Mouse (Mus musculus) kidney, adult 9 months (tissue): ENCODE data around the gene Arid2.
"Not testable (repeated sequence)": the region's sequence is repeated elsewhere in the genome, so short reads cannot be mapped to it uniquely, and the experiment has no call there.

Source experiments
- DNase-seq: peaks from one replicate; pipeline ENCODE4 v3.0.0; 2022

The Arid2 gene

GRCm38 (mm10) chr15:96286015-96286934, 1.0 kb upstream of the Arid2 start:
- DNase-seq: peak; percentile 97

DNA sequence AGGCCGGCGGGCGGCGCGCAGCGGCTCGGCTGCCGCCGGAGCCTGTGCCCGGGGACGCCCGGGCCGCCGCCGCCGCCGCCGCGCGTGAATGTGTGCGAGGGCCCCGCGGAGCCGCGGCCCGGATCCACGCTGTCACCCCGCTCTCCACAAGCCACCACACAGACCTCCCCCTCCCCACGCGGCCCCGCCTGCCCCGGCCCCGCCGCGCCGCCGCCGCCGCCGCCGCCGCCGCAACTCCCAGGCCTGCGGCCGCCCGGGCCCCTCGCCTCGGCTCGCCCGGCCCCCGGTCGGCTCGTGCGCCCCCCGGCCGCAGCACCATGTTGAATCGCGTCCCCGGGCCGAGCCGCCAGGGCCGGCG, 404 bp upstream of the Arid2 start:
- no peak for DNase-seq

DNA sequence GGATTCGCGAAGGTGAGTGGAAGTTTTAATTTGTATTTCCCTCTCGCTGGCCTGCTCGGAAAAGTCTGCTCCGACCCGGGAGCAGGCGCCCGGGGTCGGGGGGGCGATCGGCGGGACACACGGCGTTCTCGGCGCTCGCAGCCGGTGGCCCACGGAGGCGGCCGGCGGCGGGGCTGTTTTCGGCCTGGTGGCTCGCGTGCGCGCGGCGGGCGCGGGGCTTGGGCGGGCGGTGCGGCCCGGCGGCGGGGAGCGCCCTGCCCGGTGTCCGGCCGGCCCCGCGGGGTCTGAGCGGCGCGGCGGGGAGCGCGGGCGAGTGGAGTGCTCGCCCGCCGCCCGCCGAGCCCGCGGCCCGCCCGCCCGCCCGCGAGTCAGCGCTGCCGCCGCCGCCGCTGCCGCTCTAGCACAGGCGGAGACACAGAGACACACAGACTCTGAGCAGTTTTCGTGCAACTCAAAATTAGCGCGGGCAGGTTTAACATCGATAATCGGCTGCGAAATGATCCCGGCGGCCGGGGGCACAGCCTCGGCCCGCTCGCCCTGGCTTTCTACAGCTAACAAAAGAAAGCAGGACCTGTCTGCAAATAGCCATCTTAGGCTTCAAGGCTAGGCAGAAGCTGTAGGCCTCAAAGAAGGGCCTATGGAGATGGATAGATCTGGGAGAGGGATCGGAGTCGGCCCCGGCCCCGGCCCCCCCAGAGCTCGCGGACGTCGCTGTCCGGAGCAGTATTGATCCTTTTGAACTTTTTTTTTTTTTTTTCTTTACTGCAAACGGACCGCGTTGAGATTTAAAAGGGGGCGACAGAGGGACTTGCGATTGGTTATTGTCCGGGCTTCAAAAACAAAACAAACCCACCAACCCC, 888 bp downstream of the Arid2 start:
- peak; percentile 60 for DNase-seq

DNA sequence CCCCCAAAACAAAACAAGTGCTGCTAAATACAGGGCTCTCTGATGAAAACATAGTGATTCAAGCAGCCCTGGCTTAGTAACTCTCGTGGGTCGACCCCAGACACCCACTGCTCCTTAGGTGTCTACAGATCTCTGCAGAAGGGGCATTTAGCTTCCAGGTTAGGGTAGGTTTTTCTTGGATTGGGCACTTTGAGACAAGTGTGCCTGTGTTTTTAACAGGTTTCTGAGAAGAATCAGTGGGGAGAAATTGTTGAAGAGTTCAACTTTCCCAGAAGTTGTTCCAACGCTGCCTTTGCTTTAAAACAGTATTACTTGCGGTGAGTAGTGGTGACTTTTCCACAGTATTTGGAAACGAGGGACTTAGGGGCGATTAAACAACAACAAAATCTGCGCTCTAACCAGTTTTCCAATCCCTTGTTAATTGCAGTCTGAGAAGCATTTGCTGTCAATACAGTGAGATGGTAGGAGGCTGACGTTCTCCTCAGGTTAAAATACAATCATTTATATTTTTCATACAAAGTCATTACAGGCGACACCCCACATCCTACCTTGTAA, 1.6 kb downstream of the Arid2 start:
- no peak for DNase-seq

GRCm38 (mm10) chr15:96290001-96290400, 2.7 kb downstream of the Arid2 start:
- DNase-seq: no peak

- no peak for DNase-seq
These were observed 6.1 kb downstream of the Arid2 start for GRCm38 (mm10) chr15:96293444-96293843.

- no peak for DNase-seq
These were observed 9.8 kb downstream of the Arid2 start for GRCm38 (mm10) chr15:96297078-96297590.

- no peak for DNase-seq
These were observed 10.4 kb downstream of the Arid2 start for GRCm38 (mm10) chr15:96297623-96298188.

GRCm38 (mm10) chr15:96309310-96309709, 22.0 kb downstream of the Arid2 start:
- no peak for DNase-seq

GRCm38 (mm10) chr15:96312902-96313301, 25.6 kb downstream of the Arid2 start:
- DNase-seq: no peak

DNA sequence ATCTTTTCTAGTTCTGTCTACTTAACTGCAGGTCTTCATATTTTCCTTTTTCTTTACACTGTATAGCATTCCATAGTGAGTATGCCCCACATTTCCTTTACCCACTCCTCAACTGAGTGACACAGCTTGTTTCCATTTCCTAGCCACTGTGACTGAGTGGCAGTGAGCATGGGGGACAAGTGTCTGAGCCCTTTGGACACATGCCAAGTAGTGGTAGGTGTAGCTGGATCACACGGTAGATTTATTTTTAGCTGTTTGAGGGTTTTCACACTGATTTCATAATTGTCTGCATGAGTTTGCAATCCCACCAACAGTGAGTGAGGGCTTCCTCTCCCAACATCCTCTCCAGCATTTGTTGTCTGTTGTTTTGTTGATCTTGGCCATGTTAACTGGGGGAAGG, 28.3 kb downstream of the Arid2 start:
- DNase-seq: no peak

GRCm38 (mm10) chr15:96319335-96319734, 32.0 kb downstream of the Arid2 start:
- no peak for DNase-seq

DNA sequence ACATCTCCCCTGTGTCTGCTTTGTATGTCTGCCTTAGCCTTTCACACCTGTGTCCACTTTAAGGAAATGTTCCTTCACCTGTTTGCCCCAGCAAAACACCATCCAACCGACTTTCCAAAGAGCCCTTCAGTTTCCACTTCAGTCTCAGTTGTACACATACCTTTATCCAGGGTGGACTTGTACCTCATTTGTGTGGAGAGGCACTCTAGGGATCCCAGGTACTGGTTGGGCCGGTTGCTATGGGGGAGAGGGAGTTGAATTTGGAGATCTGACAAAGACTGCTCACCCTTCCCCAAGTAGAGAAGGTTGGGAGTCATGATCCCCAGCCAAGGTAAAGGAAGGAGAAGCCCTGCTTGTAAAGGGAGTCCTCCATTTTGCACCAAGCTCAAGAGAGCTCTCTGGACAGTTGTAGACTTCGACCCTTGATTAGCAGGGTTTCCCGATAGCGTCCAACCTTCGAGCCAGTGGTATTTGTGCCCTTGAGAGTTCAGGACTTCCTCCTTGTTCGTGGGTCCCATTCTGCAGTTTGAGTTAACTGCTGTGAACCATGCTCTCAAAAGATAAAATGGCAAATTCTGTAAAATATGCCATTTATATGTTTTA, 38.5 kb downstream of the Arid2 start:
- no peak for DNase-seq

DNA sequence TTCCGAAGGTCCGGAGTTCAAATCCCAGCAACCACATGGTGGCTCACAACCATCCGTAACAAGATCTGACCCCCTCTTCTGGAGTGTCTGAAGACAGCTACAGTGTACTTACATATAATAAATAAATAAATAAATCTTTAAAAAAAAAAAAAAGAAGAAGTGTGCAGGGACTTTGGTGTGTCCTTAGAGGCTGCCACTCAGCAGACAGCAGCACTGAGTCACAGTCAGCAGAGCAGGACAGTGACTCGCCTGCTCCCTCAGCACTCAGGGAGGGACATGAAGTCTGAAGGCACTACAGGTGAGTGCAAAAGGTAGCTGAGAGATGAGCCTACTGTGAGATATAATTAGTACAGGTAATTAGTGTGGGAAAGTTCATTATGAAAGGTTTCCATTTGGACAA, 41.4 kb downstream of the Arid2 start:
- not testable (repeated sequence) for DNase-seq

- no peak for DNase-seq
These were observed 43.2 kb downstream of the Arid2 start for GRCm38 (mm10) chr15:96330536-96330935.

GRCm38 (mm10) chr15:96332468-96333213, 45.3 kb downstream of the Arid2 start:
- DNase-seq: no peak

DNA sequence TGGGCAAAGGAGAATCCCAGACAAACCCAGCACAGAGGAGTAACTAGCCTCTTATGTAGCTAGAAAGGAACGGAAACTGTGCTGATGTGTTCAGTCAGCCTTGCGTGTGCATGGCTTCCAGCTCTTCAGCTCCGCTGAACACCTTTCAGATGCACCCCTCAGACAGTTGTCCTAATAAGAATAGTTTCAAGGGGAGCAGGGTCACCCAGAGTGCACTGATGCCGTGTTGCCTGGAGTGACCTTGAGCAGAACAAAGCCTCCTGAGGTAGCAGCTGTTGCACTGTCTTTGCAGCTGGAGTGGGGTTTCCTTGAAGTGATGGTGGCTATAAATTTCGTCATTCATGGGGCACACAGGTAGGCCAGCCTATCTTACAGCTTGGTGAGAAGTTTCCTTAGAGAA, 46.0 kb downstream of the Arid2 start:
- no peak for DNase-seq

GRCm38 (mm10) chr15:96340924-96341323, 53.6 kb downstream of the Arid2 start:
- DNase-seq: peak; percentile 45

DNA sequence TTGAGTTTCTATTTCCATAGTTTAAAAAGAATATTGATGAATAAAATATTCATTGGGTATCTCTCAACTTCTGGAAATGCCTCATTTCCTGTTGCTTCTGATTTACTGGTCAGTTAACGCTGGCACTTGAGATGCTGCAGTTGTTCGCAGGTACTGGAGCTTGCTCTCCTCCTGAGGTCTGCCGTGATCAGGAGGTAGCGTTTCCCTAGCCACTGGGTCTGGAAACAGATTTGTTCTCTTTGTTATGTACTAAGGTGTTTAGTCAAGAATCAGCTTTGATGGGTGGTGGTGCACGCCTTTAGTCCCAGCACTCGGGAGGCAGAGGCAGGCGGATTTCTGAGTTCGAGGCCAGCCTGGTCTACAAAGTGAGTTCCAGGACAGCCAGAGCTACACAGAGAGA, 54.8 kb downstream of the Arid2 start:
- DNase-seq: no peak

GRCm38 (mm10) chr15:96342871-96343270, 55.6 kb downstream of the Arid2 start:
- DNase-seq: no peak

DNA sequence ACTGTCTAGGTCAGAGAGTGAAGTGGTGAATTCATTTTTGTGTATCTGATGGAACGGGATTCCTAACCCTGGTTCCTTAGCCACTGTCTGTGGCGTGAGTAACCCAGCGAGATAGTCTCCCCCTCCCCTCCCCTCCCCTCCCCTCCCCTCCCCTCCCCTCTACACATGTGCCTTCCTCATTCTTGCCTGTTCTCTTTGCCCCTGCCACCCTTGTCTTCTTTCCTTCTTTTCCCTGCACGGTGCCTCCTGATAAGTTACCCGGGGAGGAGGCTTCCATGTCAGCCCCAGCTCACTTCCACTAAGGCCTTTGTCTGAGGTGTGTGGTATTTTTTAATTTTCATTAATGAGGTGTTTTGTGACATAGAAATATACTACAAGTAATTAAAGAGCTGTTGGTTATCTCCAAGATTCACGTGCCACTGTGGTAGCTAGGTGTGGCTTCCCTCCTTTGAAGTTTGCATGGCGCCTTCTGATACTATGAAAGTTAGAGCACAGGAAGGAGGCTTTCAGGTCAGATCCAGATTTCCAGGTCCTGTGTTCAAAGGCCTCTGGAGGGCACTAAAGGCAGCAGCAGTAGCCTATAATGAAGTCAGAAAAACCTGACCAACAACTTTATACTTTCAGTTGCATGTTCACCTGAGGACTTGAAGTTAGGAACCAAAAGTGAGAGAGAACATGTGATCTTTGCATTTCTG, 57.4 kb downstream of the Arid2 start:
- no peak for DNase-seq
